Mouse (Mus musculus): ENCODE measurements around the gene Tgfb3.

- no peak for TF ChIP-seq CTCF (IDR thresholded peaks at IDR 0.05; ENCODE audit: low read depth, low read length)
- TF ChIP-seq POLR2A (IDR thresholded peaks at IDR 0.05; ENCODE audit: extremely low read depth, insufficient read depth, low read length) = no peak
Measured at GRCm38 (mm10) chr12:86124016-86124415, 45.2 kb upstream of the Tgfb3 start.
